Mouse (Mus musculus): ENCODE measurements around the gene Eci3.

Eci3 gene

GRCm38 (mm10) chr13:34924210-34924609, 39.4 kb downstream of the Eci3 start, which contains the start of the genes Fam217a and 4933417A18Rik:
Gene Fam217a (minus strand): TSS chr13:34924310.
Gene 4933417A18Rik (plus strand): TSS chr13:34924409.
- no peak for DNase-seq

- DNase-seq: peak in 1 of 2 experiments; percentile 13
Measured at GRCm38 (mm10) chr13:34916520-34917167, 47.0 kb downstream of the Eci3 start.

- no peak for DNase-seq
Measured at GRCm38 (mm10) chr13:34914614-34915013, 49.0 kb downstream of the Eci3 start.

Data from kidney, adult 8-10 months (tissue).